Mouse (Mus musculus) embryonic facial prominence, embryonic 13.5 days (tissue): ENCODE measurements around the gene Olfr390. TPM values are rescaled to one million over a fixed set of nuclear protein-coding genes. Genes with fewer than 3 reads are reported as not detected.

Experiments
- ATAC-seq: fragments of 200-750 bp; cut with Nextera tagmentation; 2 replicates; pipeline ENCODE4 v1.8.0; 2017; ENCODE audit warnings: low read depth; ENCODE audit not compliant: insufficient number of reproducible peaks, insufficient read depth, low FRiP score, low TSS enrichment
- H3K27ac ChIP-seq: fragments of 300-500 bp; sonication (generic); 2 replicates; pipeline ENCODE4 v1.5.1; 2015; ENCODE audit warnings: moderate library complexity, mild to moderate bottlenecking, inconsistent platforms
- H3K27me3 ChIP-seq: fragments of 300-500 bp; sonication (generic); 2 replicates; pipeline ENCODE4 v1.6.1; 2015; ENCODE audit warnings: mild to moderate bottlenecking, inconsistent platforms
- H3K36me3 ChIP-seq: fragments of 300-500 bp; sonication (generic); 2 replicates; pipeline ENCODE4 v1.6.1; 2015; ENCODE audit warnings: mild to moderate bottlenecking, inconsistent platforms
- H3K4me1 ChIP-seq: fragments of 300-500 bp; sonication (generic); 2 replicates; pipeline ENCODE4 v1.6.1; 2015; ENCODE audit warnings: inconsistent platforms
- H3K4me2 ChIP-seq: fragments of 300-500 bp; sonication (generic); 2 replicates; pipeline ENCODE4 v1.6.1; 2015; ENCODE audit warnings: moderate library complexity, mild to moderate bottlenecking, inconsistent platforms
- H3K4me3 ChIP-seq: fragments of 300-500 bp; sonication (generic); 2 replicates; pipeline ENCODE4 v1.5.1; 2015; ENCODE audit warnings: mild to moderate bottlenecking, inconsistent platforms
- H3K9ac ChIP-seq: fragments of 300-500 bp; sonication (generic); 2 replicates; pipeline ENCODE4 v1.6.1; 2015; ENCODE audit warnings: mild to moderate bottlenecking, inconsistent platforms
- H3K9me3 ChIP-seq: fragments of 300-500 bp; sonication (generic); 2 replicates; pipeline ENCODE4 v1.6.1; 2016; ENCODE audit warnings: inconsistent platforms
- whole genome bisulfite sequencing: fragments of 180-500 bp; shearing (Covaris S2); methylation state at CpG from one replicate; pipeline ENCODE4 v1.1.7; 2015; ENCODE audit warnings: mixed read lengths; 5-methylcytosine and 5-hydroxymethylcytosine counted together
- polyA plus RNA-seq: library from polyadenylated mRNA; unstranded; fragments of >200 nt; fragmentation: Nextera tagmentation; extraction: Ambion mirVana; gene quantifications from 2 replicates; pipeline ENCODE4 v1.2.1, GENCODE M21; 2015

The Olfr390 gene
- polyA plus RNA-seq = not detected in 2 replicates

DNA sequence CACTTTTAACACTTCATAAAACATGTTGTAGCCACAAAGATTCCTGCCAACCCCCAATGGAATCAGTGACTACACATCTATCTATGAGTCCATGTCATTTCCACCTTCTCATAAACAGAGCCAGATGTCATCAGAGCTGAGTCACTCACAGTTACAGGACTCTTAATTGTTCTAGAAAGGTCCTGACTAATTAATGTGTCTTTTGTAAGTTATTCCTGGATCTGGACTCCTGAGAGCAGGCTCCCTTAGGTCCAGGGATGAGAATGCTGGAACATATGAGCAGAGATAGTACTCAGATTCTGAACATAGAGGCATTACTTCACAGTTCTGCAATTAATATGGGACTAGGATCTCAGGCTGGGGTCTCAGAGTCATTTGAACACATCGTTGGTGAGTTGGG is at the start of gene Olfr390:
Gene Olfr390 (plus strand): TSS at position 301 of the 400 bp plus-strand sequence.
- H3K27me3 ChIP-seq = no peaks in the 10 kb centered on the region
- H3K4me1 ChIP-seq = no peaks in the 10 kb centered on the region
- H3K4me2 ChIP-seq = no peak within 1 kb of the TSS
- no peaks in the 10 kb centered on the region for H3K36me3 ChIP-seq
- WGBS = 71% methylated on average over 1 of the region's 1 CpGs
- no peak within 1 kb of the TSS for H3K9ac ChIP-seq
- H3K9me3 ChIP-seq = no peaks in the 10 kb centered on the region
- no peak within 1 kb of the TSS for H3K4me3 ChIP-seq
- no peak within 1 kb of the TSS for H3K27ac ChIP-seq
- ATAC-seq = no peak

DNA sequence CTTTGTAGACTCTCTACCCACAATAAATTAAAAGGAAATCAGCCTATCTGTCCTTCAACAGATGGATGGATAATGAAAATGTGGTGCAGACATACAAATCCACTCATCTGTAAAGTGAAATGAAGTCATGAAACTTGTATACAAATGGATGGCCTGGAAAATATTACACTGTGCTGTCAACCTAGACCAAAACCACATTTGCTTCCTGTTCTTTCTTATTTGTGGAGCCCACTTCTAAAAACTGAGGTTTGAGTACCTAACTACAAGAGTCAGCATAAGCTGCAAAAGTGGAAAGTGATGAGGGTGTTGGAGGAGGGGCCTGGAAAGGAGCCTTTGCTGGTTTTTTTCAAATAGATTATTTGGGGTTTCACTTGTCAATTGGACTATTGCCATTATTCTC is 23.6 kb upstream of the Olfr390 start:
- Histone ChIP-seq H3K36me3 (no peaks in the 10 kb centered on the region), H3K27me3 (no peaks in the 10 kb centered on the region), H3K27ac (no peak overlapping the region), H3K4me2 (no peak overlapping the region), H3K4me1 (no peaks in the 10 kb centered on the region), H3K4me3 (no peak overlapping the region), H3K9ac (no peak overlapping the region), H3K9me3 (peaks cover 5% of the 10 kb centered on the region; the same call in 1 of the 2 replicates)
- ATAC-seq = no peak

GRCm38 (mm10) chr11:73780613-73781012 is 2.2 kb upstream of the Olfr390 start, which contains the start of gene Olfr389:
TSS of gene Olfr389 (minus strand) at chr11:73780713.
- Histone ChIP-seq H3K27ac (no peak within 1 kb of the TSS), H3K9me3 (no peaks in the 10 kb centered on the region), H3K4me2 (no peak within 1 kb of the TSS), H3K4me1 (no peaks in the 10 kb centered on the region), H3K4me3 (no peak within 1 kb of the TSS), H3K36me3 (no peaks in the 10 kb centered on the region), H3K27me3 (no peaks in the 10 kb centered on the region), H3K9ac (no peak within 1 kb of the TSS)
- ATAC-seq = no peak
- WGBS = 86% methylated on average over 1 of the region's 1 CpGs

GRCm38 (mm10) chr11:73802952-73803351 is 20.2 kb downstream of the Olfr390 start, which contains the start of gene Olfr391-ps:
TSS of gene Olfr391-ps (minus strand) at chr11:73803052.
- ATAC-seq = no peak
- Histone ChIP-seq H3K27ac (no peak within 1 kb of the TSS), H3K4me2 (no peak within 1 kb of the TSS), H3K4me3 (no peak within 1 kb of the TSS), H3K36me3 (no peaks in the 10 kb centered on the region), H3K27me3 (no peaks in the 10 kb centered on the region), H3K4me1 (no peaks in the 10 kb centered on the region), H3K9me3 (no peaks in the 10 kb centered on the region), H3K9ac (no peak within 1 kb of the TSS)
- 26% methylated on average over 1 of the region's 1 CpGs for WGBS

DNA sequence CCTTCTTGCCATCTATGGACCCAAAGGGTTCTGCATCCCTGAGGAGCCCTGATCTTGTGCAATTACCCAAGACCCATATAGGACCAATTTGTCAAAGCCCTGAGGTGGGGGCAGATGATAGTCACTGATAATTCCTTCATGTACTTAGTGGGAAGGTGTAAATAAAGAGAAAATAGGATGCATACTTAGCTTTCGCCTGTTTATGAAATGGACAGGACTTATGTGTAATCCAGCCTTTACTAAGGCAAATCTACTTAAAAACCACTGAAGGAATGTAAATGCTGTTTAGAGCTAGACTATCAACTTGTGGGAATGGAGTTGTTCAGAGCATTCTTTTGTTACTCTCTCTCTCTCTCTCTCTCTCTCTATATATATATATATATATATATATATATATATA is 34.2 kb downstream of the Olfr390 start, which contains the start of gene Olfr392:
Gene Olfr392 (minus strand): TSS at position 101 of the 400 bp plus-strand sequence.
- Histone ChIP-seq H3K36me3 (no peaks in the 10 kb centered on the region), H3K4me3 (no peak within 1 kb of the TSS), H3K4me1 (no peaks in the 10 kb centered on the region), H3K9me3 (no peaks in the 10 kb centered on the region), H3K4me2 (no peak within 1 kb of the TSS), H3K9ac (no peak within 1 kb of the TSS), H3K27ac (no peak within 1 kb of the TSS), H3K27me3 (no peaks in the 10 kb centered on the region)
- WGBS = 92% methylated on average over 1 of the region's 1 CpGs
- no peak for ATAC-seq

Other genes with a start within 250 kb of the Olfr390 start
- gene Olfr385, start 190.0 kb upstream of the Olfr390 start, polyA plus RNA-seq = not detected in 2 replicates
- not detected in 2 replicates for gene Olfr384, start 184.4 kb upstream of the Olfr390 start, polyA plus RNA-seq
- not detected in 2 replicates for gene Zfp735, start 94.2 kb upstream of the Olfr390 start, polyA plus RNA-seq
- gene Olfr389, start 2.3 kb upstream of the Olfr390 start, polyA plus RNA-seq = not detected in 2 replicates
- gene Olfr391-ps, start 20.1 kb downstream of the Olfr390 start, polyA plus RNA-seq = not detected in 2 replicates
- not detected in 2 replicates for gene Olfr392, start 34.1 kb downstream of the Olfr390 start, polyA plus RNA-seq
- not detected in 2 replicates for gene Olfr393, start 68.5 kb downstream of the Olfr390 start, polyA plus RNA-seq
- not detected in 2 replicates for gene Olfr394, start 107.8 kb downstream of the Olfr390 start, polyA plus RNA-seq
- not detected in 2 replicates for gene Olfr395, start 126.3 kb downstream of the Olfr390 start, polyA plus RNA-seq
- gene Olfr23, start 153.7 kb downstream of the Olfr390 start, polyA plus RNA-seq = 0.14 TPM in 1 of 2 replicates, not detected in the other
- not detected in 2 replicates for gene Olfr397, start 177.9 kb downstream of the Olfr390 start, polyA plus RNA-seq
- gene Olfr398, start 207.4 kb downstream of the Olfr390 start, polyA plus RNA-seq = not detected in 2 replicates